Mouse (Mus musculus) forebrain, embryonic 12.5 days (tissue): ENCODE data around the gene Exoc8. TPM values are rescaled to one million over a fixed set of nuclear protein-coding genes. Genes with fewer than 3 reads are reported as not detected.

Experiments
- ATAC-seq: fragments of 200-750 bp; cut with Nextera tagmentation; 2 replicates; pipeline ENCODE4 v1.8.0; 2017; ENCODE audit warnings: moderate TSS enrichment; ENCODE audit not compliant: low FRiP score
- H3K27ac ChIP-seq: fragments of 300-500 bp; sonication (generic); 2 replicates; pipeline ENCODE4 v1.5.1; 2016; ENCODE audit warnings: mild to moderate bottlenecking
- H3K27me3 ChIP-seq: fragments of 300-500 bp; sonication (generic); 2 replicates; pipeline ENCODE4 v1.6.1; 2016; ENCODE audit warnings: mild to moderate bottlenecking
- H3K36me3 ChIP-seq: fragments of 300-500 bp; sonication (generic); replicated peaks from 2 replicates; pipeline ENCODE4 v1.6.1; 2016; ENCODE audit warnings: mild to moderate bottlenecking
- H3K4me1 ChIP-seq: fragments of 300-500 bp; sonication (generic); 2 replicates; pipeline ENCODE4 v1.6.1; 2016
- H3K4me2 ChIP-seq: fragments of 300-500 bp; sonication (generic); 2 replicates; pipeline ENCODE4 v1.6.1; 2016; ENCODE audit warnings: mild to moderate bottlenecking, moderate library complexity
- H3K4me3 ChIP-seq: fragments of 300-500 bp; sonication (generic); replicated peaks from 2 replicates; pipeline ENCODE4 v1.5.1; 2016; ENCODE audit warnings: mild to moderate bottlenecking
- H3K9ac ChIP-seq: fragments of 300-500 bp; sonication (generic); 2 replicates; pipeline ENCODE4 v1.6.1; 2016; ENCODE audit warnings: mild to moderate bottlenecking
- H3K9me3 ChIP-seq: fragments of 300-500 bp; sonication (generic); 2 replicates; pipeline ENCODE4 v1.6.1; 2016
- WGBS: fragments of 180-500 bp; shearing (Covaris S2); methylation state at CpG from one replicate; pipeline ENCODE4 v1.1.7; 2016; 5-methylcytosine and 5-hydroxymethylcytosine counted together
- polyA plus RNA-seq: library from polyadenylated mRNA; unstranded; fragments of >200 nt; fragmentation: Nextera tagmentation; extraction: Ambion mirVana; gene quantifications from 2 replicates; pipeline ENCODE4 v1.2.1, GENCODE M21; 2016

Gene Exoc8
- polyA plus RNA-seq, 1 experiment from 2014 or later: 15.0 TPM

- peak overlapping the region; percentile 94 for H3K9ac ChIP-seq
- H3K4me2 ChIP-seq: peak overlapping the region; percentile 76
- peaks cover 22% of the 10 kb centered on the region for H3K36me3 ChIP-seq
- no peak for ATAC-seq
- H3K27ac ChIP-seq: no peak overlapping the region
- peaks cover 21% of the 10 kb centered on the region for H3K4me1 ChIP-seq
- peak overlapping the region; percentile 94 for H3K4me3 ChIP-seq
- no peaks in the 10 kb centered on the region for H3K27me3 ChIP-seq
- 22% methylated on average over 8 of the region's 8 CpGs for WGBS
- no peaks in the 10 kb centered on the region for H3K9me3 ChIP-seq
Measured at GRCm38 (mm10) chr8:124863729-124864128, 33.8 kb downstream of the Exoc8 start.

GRCm38 (mm10) chr8:124863163-124863677 lies 34.3 kb downstream of the Exoc8 start:
- no peaks in the 10 kb centered on the region for H3K27me3 ChIP-seq
- H3K9me3 ChIP-seq: no peaks in the 10 kb centered on the region
- peak overlapping the region; percentile 92 for H3K27ac ChIP-seq
- H3K4me2 ChIP-seq: peak overlapping the region; percentile 76
- H3K9ac ChIP-seq: peak overlapping the region; percentile 94
- under 1% methylated on average over 33 of the region's 33 CpGs for WGBS
- peak overlapping the region; percentile 94 for H3K4me3 ChIP-seq
- peaks cover 27% of the 10 kb centered on the region for H3K36me3 ChIP-seq
- ATAC-seq: peak; percentile 88
- peaks cover 21% of the 10 kb centered on the region for H3K4me1 ChIP-seq

- peaks cover 21% of the 10 kb centered on the region for H3K4me1 ChIP-seq
- H3K4me3 ChIP-seq: peak within 1 kb of the TSS; percentile 94
- peaks cover 32% of the 10 kb centered on the region for H3K36me3 ChIP-seq
- H3K27me3 ChIP-seq: no peaks in the 10 kb centered on the region
- peak; percentile 99 for ATAC-seq
- H3K27ac ChIP-seq: peak within 1 kb of the TSS; percentile 92
- H3K9ac ChIP-seq: peak within 1 kb of the TSS; percentile 94
- H3K9me3 ChIP-seq: no peaks in the 10 kb centered on the region
- WGBS: 2% methylated on average over 55 of the region's 55 CpGs
- H3K4me2 ChIP-seq: peak within 1 kb of the TSS; percentile 76
Measured at GRCm38 (mm10) chr8:124862321-124863162, 35.0 kb downstream of the Exoc8 start, which contains the start of the genes Gnpat and 2810004N23Rik. Gnpat (plus strand) TSS chr8:124863033. 2810004N23Rik (minus strand) TSS chr8:124863120.

- H3K4me1 ChIP-seq: peaks cover 21% of the 10 kb centered on the region
- peaks cover 55% of the 10 kb centered on the region for H3K36me3 ChIP-seq
- no peak overlapping the region for H3K27ac ChIP-seq
- H3K4me3 ChIP-seq: no peak overlapping the region
- no peak overlapping the region for H3K4me2 ChIP-seq
- no peaks in the 10 kb centered on the region for H3K27me3 ChIP-seq
- ATAC-seq: no peak
- no peak overlapping the region for H3K9ac ChIP-seq
- 91% methylated on average over 3 of the region's 3 CpGs for WGBS
- no peaks in the 10 kb centered on the region for H3K9me3 ChIP-seq
Measured at GRCm38 (mm10) chr8:124860188-124860587, 37.3 kb downstream of the Exoc8 start.

GRCm38 (mm10) chr8:124859466-124859865 lies 38.0 kb downstream of the Exoc8 start:
- Histone ChIP-seq H3K4me2 (no peak overlapping the region), H3K27me3 (no peaks in the 10 kb centered on the region), H3K4me3 (no peak overlapping the region), H3K36me3 (peaks cover 63% of the 10 kb centered on the region), H3K4me1 (peaks cover 18% of the 10 kb centered on the region), H3K9me3 (no peaks in the 10 kb centered on the region), H3K27ac (no peak overlapping the region), H3K9ac (no peak overlapping the region)
- no peak for ATAC-seq

- H3K9ac ChIP-seq: no peak overlapping the region
- 95% methylated on average over 1 of the region's 1 CpGs for WGBS
- H3K9me3 ChIP-seq: peaks cover 7% of the 10 kb centered on the region
- H3K27ac ChIP-seq: no peak overlapping the region
- H3K4me1 ChIP-seq: no peaks in the 10 kb centered on the region
- no peak overlapping the region for H3K4me2 ChIP-seq
- no peaks in the 10 kb centered on the region for H3K27me3 ChIP-seq
- no peak overlapping the region for H3K4me3 ChIP-seq
- no peak for ATAC-seq
- peaks cover 60% of the 10 kb centered on the region for H3K36me3 ChIP-seq
Measured at GRCm38 (mm10) chr8:124853511-124853910, 44.0 kb downstream of the Exoc8 start.

GRCm38 (mm10) chr8:124845573-124845972 lies 51.9 kb downstream of the Exoc8 start:
- H3K4me1 ChIP-seq: no peaks in the 10 kb centered on the region
- no peak overlapping the region for H3K27ac ChIP-seq
- H3K9ac ChIP-seq: no peak overlapping the region
- H3K9me3 ChIP-seq: no peaks in the 10 kb centered on the region
- peaks cover 33% of the 10 kb centered on the region for H3K36me3 ChIP-seq
- ATAC-seq: no peak
- no peak overlapping the region for H3K4me3 ChIP-seq
- H3K4me2 ChIP-seq: no peak overlapping the region
- H3K27me3 ChIP-seq: no peaks in the 10 kb centered on the region
- 91% methylated on average over 5 of the region's 5 CpGs for WGBS

GRCm38 (mm10) chr8:124845131-124845530 lies 52.4 kb downstream of the Exoc8 start:
- Histone ChIP-seq H3K27me3 (no peaks in the 10 kb centered on the region), H3K4me2 (no peak overlapping the region), H3K4me3 (no peak overlapping the region), H3K9me3 (no peaks in the 10 kb centered on the region), H3K4me1 (no peaks in the 10 kb centered on the region), H3K36me3 (peaks cover 37% of the 10 kb centered on the region), H3K9ac (no peak overlapping the region), H3K27ac (no peak overlapping the region)
- WGBS: 68% methylated on average over 3 of the region's 3 CpGs
- no peak for ATAC-seq

Other genes starting within 250 kb of the Exoc8 start
- 22.8 and 23.1 TPM in 2 replicates for gene 2310022B05Rik, start 234.3 kb downstream of the Exoc8 start, polyA plus RNA-seq
- 56.8 and 57.3 TPM in 2 replicates for gene Ttc13, start 175.7 kb downstream of the Exoc8 start, polyA plus RNA-seq
- gene Arv1, start 175.6 kb downstream of the Exoc8 start, polyA plus RNA-seq: 35.5 and 35.7 TPM in 2 replicates
- gene Fam89a, start 145.9 kb downstream of the Exoc8 start, polyA plus RNA-seq: 0.79 and 0.97 TPM in 2 replicates
- 6.1 and 6.4 TPM in 2 replicates for gene Trim67, start 104.6 kb downstream of the Exoc8 start, polyA plus RNA-seq
- 130 and 131 TPM in 2 replicates for gene Gnpat, start 34.7 kb downstream of the Exoc8 start, polyA plus RNA-seq
- gene 2810004N23Rik, start 34.6 kb downstream of the Exoc8 start, polyA plus RNA-seq: 53.8 and 55.3 TPM in 2 replicates
- gene Sprtn, start 181 bp upstream of the Exoc8 start, polyA plus RNA-seq: 12.8 and 14.5 TPM in 2 replicates
- gene Egln1, start 51.6 kb upstream of the Exoc8 start, polyA plus RNA-seq: 19.5 and 20.0 TPM in 2 replicates
- gene Tsnax, start 115.3 kb upstream of the Exoc8 start, polyA plus RNA-seq: 122 and 134 TPM in 2 replicates
- 0.63 and 2.3 TPM in 2 replicates for gene Disc1, start 156.5 kb upstream of the Exoc8 start, polyA plus RNA-seq